Mouse (Mus musculus) liver, postnatal 0 days (tissue): ENCODE measurements at regions not wholly inside any gene's neighbourhood (a gene's known extent, or its start where the extent isn't known, plus 50 kb on each side); places are given as distances from the start of the nearest gene placed in this dataset.

ENCODE experiments used
- ATAC-seq: fragments of 200-750 bp; cut with Nextera tagmentation; 2 replicates; pipeline ENCODE4 v1.8.0; 2017; ENCODE audit warnings: mild to moderate bottlenecking, moderate library complexity
- DNase-seq: peaks from one replicate; pipeline ENCODE4 v3.0.0-alpha.2; 2016
- H3K27ac ChIP-seq: fragments of 300-500 bp; sonication (generic); 2 replicates; pipeline ENCODE4 v1.5.1; 2014; ENCODE audit warnings: antibody characterized with exemption, moderate library complexity, mild to moderate bottlenecking, low read depth
- H3K27me3 ChIP-seq: fragments of 300-500 bp; sonication (generic); 2 replicates; pipeline ENCODE4 v1.6.1; 2014; ENCODE audit warnings: low read length, control low read depth, mixed read lengths; ENCODE audit not compliant: insufficient read depth
- H3K36me3 ChIP-seq: fragments of 300-500 bp; sonication (generic); replicated peaks from 2 replicates; pipeline ENCODE4 v1.6.1; 2014; ENCODE audit warnings: mild to moderate bottlenecking, control low read depth, low read length, moderate library complexity, mixed read lengths; ENCODE audit not compliant: insufficient read depth
- H3K4me1 ChIP-seq: fragments of 300-500 bp; sonication (generic); 2 replicates; pipeline ENCODE4 v1.6.1; 2014; ENCODE audit warnings: antibody characterized with exemption, mild to moderate bottlenecking, control low read depth; ENCODE audit not compliant: insufficient read depth
- H3K4me2 ChIP-seq: fragments of 300-500 bp; sonication (generic); 2 replicates; pipeline ENCODE4 v1.6.1; 2014; ENCODE audit warnings: low read depth, mild to moderate bottlenecking, low read length, moderate library complexity, mixed read lengths
- H3K4me3 ChIP-seq: fragments of 300-500 bp; sonication (generic); 2 replicates; pipeline ENCODE4 v1.5.1; 2014; ENCODE audit warnings: low read depth, low read length
- H3K9ac ChIP-seq: fragments of 300-500 bp; sonication (generic); replicated peaks from 2 replicates; pipeline ENCODE4 v1.6.1; 2014; ENCODE audit warnings: mild to moderate bottlenecking, moderate library complexity
- H3K9me3 ChIP-seq: fragments of 300-500 bp; sonication (generic); 2 replicates; pipeline ENCODE4 v1.6.1; 2016; ENCODE audit warnings: mild to moderate bottlenecking, control low read depth, low read length, mixed read lengths
- CTCF ChIP-seq: sonication (generic); IDR thresholded peaks from 2 replicates; pipeline ENCODE4 v1.5.1; 2016; ENCODE audit warnings: antibody characterized with exemption, low read depth
- EP300 ChIP-seq: IDR thresholded peaks from 2 replicates; pipeline ENCODE4 v1.6.1; 2016; ENCODE audit warnings: antibody characterized with exemption, low read depth, mild to moderate bottlenecking
- WGBS: fragments of 180-500 bp; shearing (Covaris S2); extraction: QIAGEN DNeasy Blood & Tissue Kit; methylation state at CpG from one replicate; pipeline ENCODE4 v1.1.7; 2014; ENCODE audit not compliant: insufficient replicate concordance; 5-methylcytosine and 5-hydroxymethylcytosine counted together

GRCm38 (mm10) chr12:50969402-50969801 is 320.5 kb upstream of the Prkd1 start:
- Histone ChIP-seq H3K27ac (no peak overlapping the region), H3K36me3 (no peaks in the 10 kb centered on the region), H3K4me1 (no peaks in the 10 kb centered on the region), H3K4me2 (no peak overlapping the region), H3K4me3 (no peak overlapping the region), H3K27me3 (no peaks in the 10 kb centered on the region), H3K9ac (no peak overlapping the region), H3K9me3 (no peaks in the 10 kb centered on the region)
- no peak for DNase-seq
- TF ChIP-seq CTCF (no peak), EP300 (no peak)
- ATAC-seq, result no peak
- 64% methylated on average over 3 of the region's 3 CpGs for WGBS

- H3K36me3 ChIP-seq, result no peaks in the 10 kb centered on the region
- no peak for TF ChIP-seq EP300
- no peak for TF ChIP-seq CTCF
- H3K27ac ChIP-seq, result no peak overlapping the region
- no peak overlapping the region for H3K4me2 ChIP-seq
- ATAC-seq (no peak), DNase-seq (no peak)
- no peaks in the 10 kb centered on the region for H3K27me3 ChIP-seq
- H3K9ac ChIP-seq, result no peak overlapping the region
- no peaks in the 10 kb centered on the region for H3K9me3 ChIP-seq
- 55% methylated on average over 5 of the region's 5 CpGs for WGBS
- H3K4me3 ChIP-seq, result no peak overlapping the region
- H3K4me1 ChIP-seq, result no peaks in the 10 kb centered on the region
These were observed 318.4 kb upstream of the Prkd1 start for GRCm38 (mm10) chr12:50967168-50967810.

- DNase-seq, result no peak
- H3K4me1 ChIP-seq, result no peaks in the 10 kb centered on the region
- TF ChIP-seq EP300, result no peak
- TF ChIP-seq CTCF, result no peak
- no peaks in the 10 kb centered on the region for H3K36me3 ChIP-seq
- no peaks in the 10 kb centered on the region for H3K9me3 ChIP-seq
- H3K4me3 ChIP-seq, result no peak overlapping the region
- 91% methylated on average over 5 of the region's 5 CpGs for WGBS
- no peak for ATAC-seq
- H3K4me2 ChIP-seq, result no peak overlapping the region
- H3K27me3 ChIP-seq, result no peaks in the 10 kb centered on the region
- no peak overlapping the region for H3K9ac ChIP-seq
- H3K27ac ChIP-seq, result no peak overlapping the region
These were observed 305.1 kb upstream of the Prkd1 start for GRCm38 (mm10) chr12:50953971-50954370.

GRCm38 (mm10) chr12:50947035-50947434 is 298.1 kb upstream of the Prkd1 start:
- 61% methylated on average over 2 of the region's 2 CpGs for WGBS
- Histone ChIP-seq H3K36me3 (no peaks in the 10 kb centered on the region), H3K27me3 (no peaks in the 10 kb centered on the region), H3K27ac (no peak overlapping the region), H3K4me2 (no peak overlapping the region), H3K9me3 (0 out of 2 replicates have a peak, but pooled peaks cover 3% of the 10 kb centered on the region), H3K4me3 (no peak overlapping the region), H3K9ac (no peak overlapping the region), H3K4me1 (no peaks in the 10 kb centered on the region)
- TF ChIP-seq EP300 (no peak), CTCF (no peak)
- ATAC-seq (no peak), DNase-seq (no peak)

GRCm38 (mm10) chr12:50943741-50944521 is 295.0 kb upstream of the Prkd1 start:
- Histone ChIP-seq H3K4me2 (no peak overlapping the region), H3K4me3 (no peak overlapping the region), H3K9ac (no peak overlapping the region), H3K27ac (no peak overlapping the region), H3K27me3 (no peaks in the 10 kb centered on the region), H3K4me1 (no peaks in the 10 kb centered on the region), H3K9me3 (0 out of 2 replicates have a peak, but pooled peaks cover 3% of the 10 kb centered on the region), H3K36me3 (no peaks in the 10 kb centered on the region)
- TF ChIP-seq CTCF (peak; percentile 68), EP300 (no peak)
- ATAC-seq (no peak), DNase-seq (peak; percentile 29)
- 25% methylated on average over 19 of the region's 19 CpGs for WGBS

GRCm38 (mm10) chr12:50943340-50943739 is 294.4 kb upstream of the Prkd1 start:
- Histone ChIP-seq H3K36me3 (no peaks in the 10 kb centered on the region), H3K9ac (no peak overlapping the region), H3K4me2 (no peak overlapping the region), H3K4me3 (no peak overlapping the region), H3K4me1 (no peaks in the 10 kb centered on the region), H3K9me3 (0 out of 2 replicates have a peak, but pooled peaks cover 3% of the 10 kb centered on the region), H3K27ac (no peak overlapping the region), H3K27me3 (no peaks in the 10 kb centered on the region)
- no peak for DNase-seq
- WGBS, result 42% methylated on average over 3 of the region's 3 CpGs
- TF ChIP-seq CTCF (no peak), EP300 (no peak)
- no peak for ATAC-seq
